Mouse (Mus musculus) CH12.LX (cell line): ENCODE measurements at regions not wholly inside any gene's neighbourhood (a gene's known extent, or its start where the extent isn't known, plus 50 kb on each side); places are given as distances from the start of the nearest gene placed in this dataset.

Experiments used
- DNase-seq: peaks from one replicate; pipeline ENCODE4 v3.0.0-alpha.2; 2013; ENCODE audit errors: extremely low read depth
- H3K27ac ChIP-seq: 2 replicates; pipeline ENCODE4 v1.5.1; 2012; ENCODE audit warnings: low read depth, mild to moderate bottlenecking, control low read depth, moderate library complexity; ENCODE audit not compliant: insufficient read depth
- H3K27me3 ChIP-seq: replicated peaks from 2 replicates; pipeline ENCODE3; 2012; ENCODE audit warnings: inconsistent platforms
- H3K36me3 ChIP-seq, 2 experiments: replicated peaks in 1 of 2; 2 replicates each; pipeline versions ENCODE3 to v1.6.1; 2012; ENCODE audit warnings: inconsistent platforms in 1 of 2, low read length in 1 of 2, mild to moderate bottlenecking in 1 of 2, mixed read lengths in 1 of 2, moderate library complexity in 1 of 2; ENCODE audit not compliant: control insufficient read depth in 1 of 2, insufficient read depth in 1 of 2
- H3K4me1 ChIP-seq, 2 experiments: 2 replicates each; pipeline ENCODE4 v1.6.1; 2012; ENCODE audit warnings: inconsistent platforms in 1 of 2, moderate library complexity in 1 of 2; ENCODE audit not compliant: insufficient read depth in 2 of 2, control insufficient read depth in 1 of 2
- H3K4me2 ChIP-seq: 2 replicates; pipeline ENCODE4 v1.6.1; 2012; ENCODE audit warnings: low read depth, mild to moderate bottlenecking, control low read depth; ENCODE audit not compliant: poor library complexity, insufficient read depth, severe bottlenecking
- H3K4me3 ChIP-seq, 3 experiments: fragments of 150-350 bp in 1 of 3; sonication (generic) in 1 of 3; replicated peaks in 1 of 3; 2 replicates each; pipeline versions ENCODE3 to v1.5.1; 2011 to 2012; ENCODE audit warnings: low read depth in 2 of 3, low read length in 2 of 3, mild to moderate bottlenecking in 2 of 3, moderate library complexity in 2 of 3, control low read depth in 1 of 3, improper control_type of control experiment in 1 of 3, inconsistent platforms in 1 of 3, mixed read lengths in 1 of 3; ENCODE audit not compliant: poor library complexity in 1 of 3
- H3K79me2 ChIP-seq: replicated peaks from 2 replicates; pipeline ENCODE4 v1.6.1; 2012; ENCODE audit warnings: mild to moderate bottlenecking, moderate library complexity; ENCODE audit not compliant: control insufficient read depth, poor library complexity, insufficient read depth, severe bottlenecking; ENCODE audit errors: extremely low read depth
- H3K9ac ChIP-seq: 2 replicates; pipeline ENCODE4 v1.6.1; 2012; ENCODE audit warnings: low read depth, mild to moderate bottlenecking, control low read depth, moderate library complexity; ENCODE audit not compliant: insufficient read depth
- H3K9me3 ChIP-seq: replicated peaks from 2 replicates; pipeline ENCODE3; 2012; ENCODE audit warnings: low read length, inconsistent platforms, mixed read lengths
- BHLHE40 ChIP-seq: IDR thresholded peaks from 2 replicates; pipeline ENCODE4 v1.6.1; 2011; ENCODE audit warnings: mild to moderate bottlenecking, low read depth, low read length, improper control_type of control experiment
- CHD1 ChIP-seq: IDR thresholded peaks from 2 replicates; pipeline ENCODE4 v1.6.1; 2012; ENCODE audit warnings: low read depth, low read length, improper control_type of control experiment, inconsistent platforms
- EP300 ChIP-seq: IDR thresholded peaks from 2 replicates; pipeline ENCODE4 v1.6.1; 2011; ENCODE audit warnings: low read length, improper control_type of control experiment
- ETS1 ChIP-seq: conservative IDR thresholded peaks from 2 replicates; pipeline ENCODE4 v1.6.1; 2012; ENCODE audit warnings: low read depth, mild to moderate bottlenecking, inconsistent platforms, low read length, improper control_type of control experiment, moderate library complexity
- GABPA ChIP-seq: IDR thresholded peaks from 2 replicates; pipeline ENCODE4 v1.6.1; 2012; ENCODE audit warnings: low read depth, low read length, improper control_type of control experiment, inconsistent platforms; ENCODE audit not compliant: insufficient replicate concordance
- JUN ChIP-seq: IDR thresholded peaks from 2 replicates; pipeline ENCODE4 v1.6.1; 2011; ENCODE audit warnings: low read depth, mild to moderate bottlenecking, low read length, improper control_type of control experiment, moderate library complexity; ENCODE audit not compliant: insufficient read depth
- MAFK ChIP-seq: IDR thresholded peaks from 2 replicates; pipeline ENCODE4 v1.6.1; 2011; ENCODE audit warnings: low read length, improper control_type of control experiment; ENCODE audit not compliant: insufficient replicate concordance
- MAX ChIP-seq: IDR thresholded peaks from 2 replicates; pipeline ENCODE4 v1.6.1; 2011; ENCODE audit warnings: low read length, improper control_type of control experiment
- MAZ ChIP-seq: IDR thresholded peaks from 2 replicates; pipeline ENCODE4 v1.6.1; 2012; ENCODE audit warnings: low read depth, mild to moderate bottlenecking, inconsistent platforms, low read length, improper control_type of control experiment, moderate library complexity
- MEF2A ChIP-seq: IDR thresholded peaks from 2 replicates; pipeline ENCODE4 v1.6.1; 2014; ENCODE audit warnings: low read depth, mild to moderate bottlenecking, inconsistent platforms, low read length, improper control_type of control experiment, borderline replicate concordance
- MXI1 ChIP-seq: IDR thresholded peaks from 2 replicates; pipeline ENCODE4 v1.6.1; 2011; ENCODE audit warnings: mild to moderate bottlenecking, low read depth, low read length, improper control_type of control experiment
- MYC ChIP-seq: IDR thresholded peaks from 2 replicates; pipeline ENCODE4 v1.6.1; 2011; ENCODE audit warnings: low read depth, mild to moderate bottlenecking, improper control_type of control experiment, low read length
- NELFE ChIP-seq: IDR thresholded peaks from 2 replicates; pipeline ENCODE4 v1.6.1; 2011; ENCODE audit warnings: low read depth, low read length, improper control_type of control experiment
- PAX5 ChIP-seq: IDR thresholded peaks from 2 replicates; pipeline ENCODE4 v1.6.1; 2012; ENCODE audit warnings: low read length, inconsistent platforms, mixed read lengths
- POLR2AphosphoS2 ChIP-seq: IDR thresholded peaks from 2 replicates; pipeline ENCODE4 v1.6.1; 2011; ENCODE audit warnings: low read depth, low read length, improper control_type of control experiment
- SMC3 ChIP-seq: IDR thresholded peaks from 2 replicates; pipeline ENCODE4 v1.6.1; 2011; ENCODE audit warnings: low read depth, low read length, improper control_type of control experiment
- USF2 ChIP-seq: conservative IDR thresholded peaks from 2 replicates; pipeline ENCODE4 v1.6.1; 2011; ENCODE audit warnings: low read depth, low read length, improper control_type of control experiment
- dilution Hi-C: fragments of 300-500 bp; cut with MboI; formaldehyde crosslinking; loops from 2 replicates; pipeline ENCODE4 v1.14.3; 2020; ENCODE audit warnings: low sequenced_read_pairs; ENCODE audit not compliant: extremely low pct_unique_long_range_greater_than_20kb, extremely low pct_ligation_motif_present
- in situ Hi-C: fragments of 300-500 bp; cut with MboI; formaldehyde crosslinking; loops from 3 replicates; pipeline ENCODE4 v1.14.3; 2019; ENCODE audit warnings: low sequenced_read_pairs, low pct_ligation_motif_present, low pct_unique_long_range_greater_than_20kb, mixed read lengths

- DNase-seq = no peak
- Histone ChIP-seq H3K4me2 (no peak overlapping the region), H3K79me2 (no peaks in the 10 kb centered on the region)
- no peak for TF ChIP-seq NELFE
- no peak for TF ChIP-seq JUN
- TF ChIP-seq POLR2AphosphoS2 = no peak
- TF ChIP-seq CHD1 = no peak
- TF ChIP-seq GABPA = no peak
- no peak for TF ChIP-seq BHLHE40
- no peak for TF ChIP-seq PAX5
- TF ChIP-seq, all 38 proteins: peak for 0
- dilution Hi-C loops (no loop called here), in situ Hi-C loops (no loop called here)
- Histone ChIP-seq H3K9ac (no peak overlapping the region), H3K4me3 (no peak overlapping the region), H3K4me1 (no peaks in the 10 kb centered on the region), H3K27ac (no peak overlapping the region), H3K36me3 (no peaks in the 10 kb centered on the region), H3K9me3 (peaks cover 98% of the 10 kb centered on the region), H3K27me3 (no peaks in the 10 kb centered on the region)
Observed at GRCm38 (mm10) chr5:119213692-119214357, 456.6 kb upstream of the Tbx3 start.

GRCm38 (mm10) chr5:119214937-119215336, 455.5 kb upstream of the Tbx3 start:
- dilution Hi-C loops = no loop called here
- H3K4me2 ChIP-seq = no peak overlapping the region
- H3K9me3 ChIP-seq = peaks cover 96% of the 10 kb centered on the region
- no peak overlapping the region for H3K4me3 ChIP-seq
- no peaks in the 10 kb centered on the region for H3K4me1 ChIP-seq
- TF ChIP-seq MEF2A = no peak
- no peak for TF ChIP-seq EP300
- no peak for TF ChIP-seq USF2
- TF ChIP-seq SMC3 = no peak
- TF ChIP-seq, all 38 proteins: peak for 0
- no peak for DNase-seq
- Histone ChIP-seq H3K9ac (no peak overlapping the region), H3K27me3 (no peaks in the 10 kb centered on the region), H3K36me3 (no peaks in the 10 kb centered on the region), H3K27ac (no peak overlapping the region), H3K79me2 (no peaks in the 10 kb centered on the region)
- in situ Hi-C loops = no loop called here

GRCm38 (mm10) chr5:119215364-119215763, 455.1 kb upstream of the Tbx3 start:
- H3K36me3 ChIP-seq = no peaks in the 10 kb centered on the region
- dilution Hi-C loops = no loop called here
- DNase-seq = no peak
- no peak overlapping the region for H3K9ac ChIP-seq
- H3K79me2 ChIP-seq = no peaks in the 10 kb centered on the region
- H3K4me1 ChIP-seq = no peaks in the 10 kb centered on the region
- TF ChIP-seq ETS1 = no peak
- TF ChIP-seq MYC = no peak
- no peak for TF ChIP-seq MAZ
- TF ChIP-seq PAX5 = no peak
- no peak for TF ChIP-seq MXI1
- TF ChIP-seq MAX = no peak
- TF ChIP-seq MAFK = no peak
- no peak overlapping the region for H3K27ac ChIP-seq
- H3K4me3 ChIP-seq = no peak overlapping the region
- no peaks in the 10 kb centered on the region for H3K27me3 ChIP-seq
- H3K9me3 ChIP-seq = peaks cover 96% of the 10 kb centered on the region
- in situ Hi-C loops = no loop called here
- no peak overlapping the region for H3K4me2 ChIP-seq
